Mouse (Mus musculus) frontal cortex, adult (tissue): ENCODE measurements around the gene Arid1a.

Experiments used
- ATAC-seq: cut with Nextera tagmentation; 2 replicates; pipeline ENCODE4 v1.9.2; 2017; ENCODE audit warnings: mild to moderate bottlenecking, moderate library complexity, mixed read lengths; ENCODE audit not compliant: low TSS enrichment

The Arid1a gene

DNA sequence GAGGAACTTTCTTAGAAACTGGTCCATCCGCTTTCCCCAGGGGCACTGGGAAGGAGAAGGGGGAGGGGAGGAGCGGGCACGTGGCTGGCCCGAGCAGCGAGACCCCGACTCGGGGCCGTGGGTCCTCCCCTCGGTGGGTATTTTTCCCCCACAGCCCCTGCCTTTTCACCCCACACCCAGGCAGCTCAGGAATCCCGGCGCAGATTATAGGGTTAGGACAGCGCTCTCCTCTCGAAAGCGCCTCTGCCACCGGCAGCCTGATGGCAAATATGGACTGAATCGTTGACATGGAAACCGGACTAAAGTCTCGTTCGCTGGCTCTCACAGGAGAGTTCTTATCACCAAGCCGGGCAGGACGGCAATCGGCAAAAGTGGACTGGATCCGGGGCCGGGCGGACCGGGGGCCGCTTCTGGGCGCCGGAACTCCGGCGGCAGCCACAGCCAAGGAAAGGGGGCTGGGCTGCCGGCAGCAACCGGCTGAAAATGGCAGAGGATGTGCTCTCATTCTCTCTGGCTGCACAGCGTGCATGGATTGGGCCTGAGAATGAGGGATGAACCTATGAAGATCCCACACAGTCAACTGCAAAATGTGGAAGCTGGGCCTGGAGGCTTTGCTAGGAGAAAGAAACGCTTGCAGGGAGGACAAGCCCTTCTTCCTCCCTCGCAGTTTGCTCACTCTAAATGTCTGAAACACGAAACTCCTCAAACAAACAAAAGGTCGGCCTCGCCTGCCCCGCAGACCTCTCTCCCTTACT is at the start of gene Arid1a:
Arid1a (minus strand) TSS at position 256 of the 755 bp plus-strand sequence.
- peak; percentile 56 for ATAC-seq

DNA sequence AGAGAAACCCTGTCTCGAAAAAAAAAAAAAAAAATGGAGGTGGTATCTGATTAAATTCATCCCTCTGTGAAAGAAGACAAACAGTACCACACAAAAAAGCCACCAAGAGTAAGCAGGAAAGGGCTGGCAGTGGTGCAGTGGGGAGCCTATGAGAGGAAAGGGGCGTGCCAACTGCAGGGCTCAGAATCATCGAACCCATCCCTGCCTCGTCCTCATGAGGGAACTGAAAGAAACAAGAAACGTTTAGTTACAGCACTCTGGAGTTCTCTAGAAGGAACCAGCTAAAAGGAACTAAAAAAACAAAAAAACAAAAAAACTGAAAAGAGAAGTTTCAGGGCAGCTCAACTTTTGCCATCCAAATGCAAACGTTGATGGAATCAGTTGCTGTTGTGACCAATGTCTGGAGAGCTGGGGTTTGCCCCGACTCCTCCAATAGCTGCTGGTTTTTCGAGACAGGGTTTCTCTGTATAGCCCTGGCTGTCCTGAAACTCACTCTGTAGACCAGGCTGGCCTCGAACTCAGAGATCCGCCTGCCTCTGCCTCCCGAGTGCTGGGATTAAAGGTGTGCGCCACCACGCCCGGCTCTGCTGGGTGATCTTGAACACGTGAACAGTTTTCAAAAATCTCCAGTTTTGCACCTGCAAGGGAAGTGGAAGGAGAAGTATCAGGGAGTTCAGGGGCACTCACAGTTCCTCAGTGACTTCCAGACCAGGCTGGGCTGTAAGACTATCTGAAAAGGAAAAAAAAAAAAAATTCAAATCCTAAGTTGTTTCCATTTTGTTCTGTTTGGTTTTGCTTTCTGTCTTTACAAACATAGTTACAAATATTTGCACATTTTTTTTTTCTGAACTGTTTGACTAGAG is 48.1 kb upstream of the Arid1a start:
- no peak for ATAC-seq

DNA sequence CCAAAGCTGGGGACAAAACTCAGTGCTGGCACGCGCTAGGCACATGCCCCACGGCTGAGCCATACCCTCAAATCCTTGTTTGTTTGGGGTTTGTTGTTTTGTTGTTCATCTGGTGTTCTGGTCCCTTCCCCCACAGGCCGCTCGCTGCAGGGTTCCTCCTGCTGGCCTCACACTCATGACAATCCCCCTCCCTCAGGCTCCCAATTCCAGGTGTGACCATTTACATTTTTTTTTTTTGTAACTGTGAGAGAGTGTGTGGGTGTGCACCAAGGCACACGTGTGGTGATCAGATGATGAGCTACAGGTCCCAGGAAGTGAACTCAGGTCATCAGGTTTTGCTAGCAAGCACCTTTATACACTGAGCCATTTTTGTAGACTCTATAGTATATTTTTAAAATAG is 44.0 kb upstream of the Arid1a start:
- no peak for ATAC-seq

DNA sequence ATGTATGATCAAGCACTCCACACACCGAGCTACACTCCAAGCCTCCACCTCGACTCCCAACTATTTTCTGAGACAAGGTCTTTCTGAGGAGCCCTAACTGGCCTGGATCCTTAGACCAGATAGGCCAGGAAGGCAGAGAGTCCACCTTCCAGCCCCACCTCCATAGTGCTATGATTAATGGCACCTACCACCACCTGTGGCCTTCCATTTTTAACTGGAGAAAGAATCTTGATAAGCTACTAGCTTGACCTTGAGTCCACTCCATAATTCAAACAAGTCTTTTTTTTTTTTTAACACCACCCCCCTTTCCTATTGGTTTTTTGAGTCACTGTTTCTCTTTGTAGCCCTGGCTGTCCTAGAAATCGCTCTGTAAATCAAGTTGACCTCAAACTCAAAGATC is 36.7 kb upstream of the Arid1a start:
- no peak for ATAC-seq

DNA sequence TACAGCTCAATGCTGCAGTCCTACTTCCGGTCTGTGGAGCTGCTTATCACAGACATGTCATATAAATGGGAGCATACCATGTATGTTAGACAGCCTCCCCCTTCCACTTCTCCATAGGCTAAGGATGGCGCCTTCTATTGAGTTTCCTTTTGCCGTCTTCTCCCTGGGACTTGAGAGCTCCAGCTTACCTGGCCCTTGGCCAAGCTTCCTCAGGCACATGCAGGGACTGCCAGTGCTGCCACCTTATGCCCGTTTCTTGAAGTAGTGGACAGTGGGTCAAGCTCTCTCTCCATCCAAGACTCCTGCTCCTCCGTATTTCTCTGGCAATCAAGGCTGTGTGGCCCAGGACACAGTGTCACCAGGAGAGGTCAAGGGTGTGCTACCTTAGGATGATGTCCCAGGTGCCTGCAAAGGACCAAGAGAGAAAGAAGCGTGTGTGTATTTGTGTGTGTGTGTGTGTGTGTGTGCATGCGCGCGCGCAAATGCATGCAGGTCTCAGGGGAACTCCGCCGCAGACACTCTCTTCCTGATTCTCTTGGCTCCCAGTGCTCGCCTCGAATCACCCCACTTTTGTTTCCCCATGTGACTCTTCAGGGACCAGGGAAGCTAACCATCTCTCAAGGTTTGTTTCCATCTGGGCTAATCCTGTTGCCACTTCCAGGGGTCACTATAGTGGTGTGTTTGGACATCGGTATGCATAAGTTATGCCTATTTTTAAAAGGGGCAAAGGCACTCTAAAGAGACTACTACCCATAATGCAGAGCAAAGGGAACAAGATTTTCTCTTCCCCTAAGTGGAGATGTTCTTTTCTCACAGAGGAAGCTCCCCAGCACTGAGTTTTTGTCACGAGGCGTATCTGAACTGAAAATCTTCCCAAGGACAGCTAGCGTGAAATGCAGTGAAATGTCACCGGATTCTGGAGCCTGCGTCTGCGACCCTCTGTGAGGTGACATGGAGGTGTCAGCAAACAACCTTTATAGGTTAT is 18.3 kb upstream of the Arid1a start:
- peak; percentile 57; the same call in 1 of the 2 replicates for ATAC-seq

DNA sequence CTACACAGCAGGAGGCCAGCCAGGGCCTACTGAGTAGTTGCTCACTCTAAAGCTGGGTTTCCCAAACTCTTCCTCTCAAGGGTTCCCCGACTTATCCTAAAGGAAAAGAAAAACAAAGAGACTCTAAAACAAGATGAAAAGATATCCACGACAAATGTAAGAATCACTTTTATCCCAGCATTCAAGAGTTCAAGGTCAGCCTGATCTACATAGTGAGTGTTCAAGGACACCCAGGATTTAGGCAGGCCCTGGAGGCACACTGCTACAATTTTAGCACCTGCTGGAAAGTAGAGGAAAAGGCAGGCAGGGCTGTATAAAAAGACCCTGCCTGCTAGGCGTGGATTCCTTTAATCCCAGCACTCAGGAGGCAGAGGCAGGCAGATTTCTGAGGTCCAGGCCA is 12.6 kb upstream of the Arid1a start:
- no peak for ATAC-seq

DNA sequence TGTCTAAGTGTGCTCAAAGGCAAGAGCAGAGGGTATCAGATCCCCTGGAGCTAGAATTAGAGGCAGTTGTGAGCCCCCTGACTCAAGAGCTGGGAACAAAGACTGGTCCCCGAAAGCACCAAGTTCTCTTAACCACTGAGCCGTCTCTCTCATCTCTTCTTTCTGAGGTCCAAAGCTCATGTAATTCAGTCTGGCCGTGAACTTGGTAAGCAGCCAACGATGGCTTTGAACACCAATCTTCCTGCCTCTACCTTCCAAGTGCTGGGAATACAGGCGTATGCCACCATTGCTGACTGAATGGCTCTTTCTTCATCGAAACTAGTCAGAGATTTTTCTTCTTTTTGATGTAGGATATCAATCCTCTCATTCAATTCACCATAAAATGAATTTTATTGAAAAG is 6.5 kb upstream of the Arid1a start:
- ATAC-seq = no peak

DNA sequence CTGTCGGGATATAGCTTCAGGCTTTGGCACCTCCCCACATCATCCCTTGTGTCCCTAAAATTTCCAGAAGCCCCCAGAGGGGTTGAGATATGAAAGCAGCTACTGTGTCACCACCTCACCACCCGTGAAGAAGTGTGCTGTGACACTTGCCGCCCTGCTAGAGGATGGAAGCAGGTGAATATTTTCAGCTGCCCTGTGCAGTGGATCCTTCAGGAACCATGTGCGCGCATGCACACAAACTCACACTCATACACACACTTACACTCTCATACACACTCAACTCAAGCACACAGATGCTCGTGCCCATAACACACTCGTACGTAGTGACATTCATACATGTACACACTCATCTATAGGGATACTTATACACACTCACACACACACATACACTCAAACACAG is 3.1 kb upstream of the Arid1a start:
- ATAC-seq = no peak

DNA sequence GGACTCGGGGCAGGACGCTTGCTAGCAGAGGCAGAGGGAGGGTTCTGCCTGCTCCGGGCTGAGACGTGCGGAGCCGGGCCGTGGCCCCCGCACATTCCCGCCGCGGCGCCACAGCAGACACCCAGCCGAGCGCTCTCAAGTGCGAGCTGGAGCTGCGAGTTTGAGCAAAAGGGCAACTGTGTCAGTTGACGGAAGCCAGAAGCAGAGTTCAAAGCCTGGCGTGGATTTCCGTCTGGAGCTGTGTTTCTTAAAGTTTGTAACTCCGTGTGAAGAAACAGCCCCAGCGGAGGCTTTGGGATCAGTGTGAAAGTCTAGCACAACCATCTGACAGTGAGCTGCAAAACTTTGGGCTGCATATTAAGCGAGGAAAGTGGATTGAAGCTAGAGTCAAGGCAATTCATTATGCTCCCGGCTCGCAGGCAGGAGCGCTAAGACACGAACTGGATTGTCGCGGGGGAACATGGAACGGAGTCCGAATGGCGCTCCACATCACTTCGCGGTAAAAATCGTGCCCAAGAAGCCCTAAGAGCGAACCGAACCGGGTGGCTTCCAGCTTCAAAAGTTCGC is 783 bp upstream of the Arid1a start:
- peak; percentile 45 for ATAC-seq

DNA sequence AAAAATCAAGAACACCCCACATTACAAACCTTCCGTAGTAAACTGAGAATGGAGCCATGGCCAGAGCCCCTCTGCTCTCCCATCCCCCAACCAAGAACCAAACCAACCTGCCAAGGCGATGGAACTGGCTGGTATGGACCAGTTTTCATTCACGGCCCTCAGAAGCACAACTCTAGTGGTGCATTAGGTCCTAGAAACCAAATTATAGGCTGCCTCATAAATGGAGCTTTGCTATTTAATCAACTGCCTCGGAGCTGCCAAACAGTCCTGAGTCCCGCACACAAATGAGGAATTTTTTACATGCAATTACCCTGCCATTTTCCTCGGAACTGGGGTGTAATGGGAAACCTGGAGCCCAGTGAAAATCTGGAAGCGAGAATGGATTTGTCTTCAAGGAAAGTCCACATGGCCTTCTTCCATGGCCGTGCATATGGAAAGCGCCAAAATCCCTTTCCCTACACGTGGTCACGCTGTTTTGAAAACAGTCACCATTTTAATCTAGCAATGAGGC is 653 bp downstream of the Arid1a start:
- ATAC-seq = no peak

DNA sequence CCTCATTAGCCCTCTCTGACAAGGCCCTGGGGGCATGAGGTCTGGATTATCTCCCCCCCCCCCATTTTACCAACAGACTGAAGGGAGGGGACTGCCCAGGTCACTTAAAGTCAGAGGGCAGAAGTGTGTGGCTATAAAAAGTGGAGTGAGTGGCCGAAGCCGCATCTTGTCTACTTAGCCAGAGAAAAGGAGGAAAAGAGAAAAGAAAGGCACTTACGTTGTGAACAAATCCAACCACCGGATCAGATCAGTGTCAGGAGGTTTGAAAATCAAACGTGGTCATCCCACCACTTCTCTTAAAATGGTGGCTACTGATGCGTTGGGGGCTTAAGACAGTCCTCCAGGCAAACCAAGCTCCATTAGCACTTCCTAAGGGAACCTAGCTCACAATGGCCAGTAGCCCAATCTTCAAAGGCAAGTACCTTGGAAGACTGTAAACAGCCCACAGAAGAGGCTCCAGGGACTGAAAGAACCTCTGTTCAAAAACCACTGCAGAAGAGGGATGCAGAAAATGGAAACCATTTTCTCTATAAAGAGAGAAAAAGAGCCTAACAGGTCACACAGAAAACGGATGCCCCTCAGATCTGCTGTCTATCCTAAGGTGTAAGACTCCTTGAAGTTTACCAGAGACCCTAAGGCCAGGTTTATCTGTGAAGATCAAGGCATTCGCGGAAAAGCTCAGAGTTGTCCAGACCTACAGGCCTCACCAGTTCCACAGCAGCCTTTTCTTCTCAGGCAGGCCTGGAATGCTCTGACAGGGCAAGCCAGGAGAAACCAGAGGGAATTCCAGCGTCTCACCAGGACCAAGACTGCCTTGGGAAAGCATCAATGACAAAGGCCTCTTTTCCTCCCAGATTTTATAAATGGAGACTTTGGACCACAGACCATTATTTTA is 1.5 kb downstream of the Arid1a start:
- ATAC-seq = no peak

DNA sequence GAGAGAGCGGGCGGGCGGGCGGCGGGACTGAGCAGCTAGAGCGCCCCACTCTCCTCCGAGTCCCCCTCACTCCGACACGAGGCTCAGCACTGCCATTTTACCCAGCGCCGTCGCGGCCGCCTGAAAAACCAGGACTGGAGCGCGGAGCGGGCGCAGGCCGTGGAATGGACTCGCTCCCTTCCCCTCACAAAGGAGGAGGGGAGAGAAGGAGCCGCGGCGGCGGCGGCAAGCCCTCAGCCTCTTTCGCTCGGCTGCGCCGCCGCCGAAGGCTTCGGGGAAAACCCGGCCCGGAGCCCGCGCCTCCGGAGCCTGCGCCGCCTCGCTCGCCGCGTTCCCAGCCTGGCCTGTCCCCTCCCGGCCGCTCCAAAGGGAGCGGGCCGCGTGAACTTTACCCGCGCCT is 2.3 kb downstream of the Arid1a start:
- peak; percentile 66 for ATAC-seq

DNA sequence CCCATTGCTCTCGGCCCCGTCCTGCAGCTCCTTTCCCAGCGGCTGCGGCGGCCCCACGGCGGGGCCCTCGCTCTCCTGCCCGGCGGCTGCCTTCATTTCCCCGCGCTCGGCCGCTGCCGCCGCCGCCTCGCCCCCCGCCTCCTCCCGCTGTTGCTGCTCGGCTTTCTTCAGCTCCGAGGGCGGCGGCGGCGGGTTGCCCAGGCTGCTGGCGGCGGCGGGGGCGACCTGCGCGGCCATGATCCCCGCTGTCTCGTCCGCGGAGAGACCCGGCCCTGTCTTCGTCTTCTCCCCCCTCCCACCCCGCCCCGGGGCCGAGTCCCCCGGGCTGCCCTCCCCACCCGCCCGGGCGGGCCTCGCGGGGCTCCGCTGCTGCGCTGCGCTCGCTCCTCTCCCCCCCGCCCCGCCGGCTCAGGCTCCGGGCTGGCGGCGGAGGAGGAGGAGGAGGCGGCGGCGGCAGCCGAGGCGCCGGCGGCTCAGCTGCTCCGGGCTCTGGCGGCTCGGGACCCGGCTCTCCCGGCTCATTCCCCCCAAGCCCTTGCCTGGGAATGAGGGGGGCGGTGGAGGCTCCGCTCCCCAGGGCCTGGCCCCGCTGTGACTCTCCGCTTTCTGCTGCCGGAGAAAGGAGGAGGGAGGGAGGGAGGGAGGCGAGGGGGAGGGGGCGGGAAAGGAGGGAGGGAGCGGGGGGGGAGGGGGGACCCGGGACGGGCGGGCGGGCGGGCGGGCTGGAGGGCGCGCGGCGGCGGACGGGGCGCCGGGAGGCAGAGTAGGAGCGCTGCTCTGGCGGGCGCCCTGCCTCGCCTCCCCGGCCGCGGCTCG is 3.0 kb downstream of the Arid1a start:
- no peak for ATAC-seq

DNA sequence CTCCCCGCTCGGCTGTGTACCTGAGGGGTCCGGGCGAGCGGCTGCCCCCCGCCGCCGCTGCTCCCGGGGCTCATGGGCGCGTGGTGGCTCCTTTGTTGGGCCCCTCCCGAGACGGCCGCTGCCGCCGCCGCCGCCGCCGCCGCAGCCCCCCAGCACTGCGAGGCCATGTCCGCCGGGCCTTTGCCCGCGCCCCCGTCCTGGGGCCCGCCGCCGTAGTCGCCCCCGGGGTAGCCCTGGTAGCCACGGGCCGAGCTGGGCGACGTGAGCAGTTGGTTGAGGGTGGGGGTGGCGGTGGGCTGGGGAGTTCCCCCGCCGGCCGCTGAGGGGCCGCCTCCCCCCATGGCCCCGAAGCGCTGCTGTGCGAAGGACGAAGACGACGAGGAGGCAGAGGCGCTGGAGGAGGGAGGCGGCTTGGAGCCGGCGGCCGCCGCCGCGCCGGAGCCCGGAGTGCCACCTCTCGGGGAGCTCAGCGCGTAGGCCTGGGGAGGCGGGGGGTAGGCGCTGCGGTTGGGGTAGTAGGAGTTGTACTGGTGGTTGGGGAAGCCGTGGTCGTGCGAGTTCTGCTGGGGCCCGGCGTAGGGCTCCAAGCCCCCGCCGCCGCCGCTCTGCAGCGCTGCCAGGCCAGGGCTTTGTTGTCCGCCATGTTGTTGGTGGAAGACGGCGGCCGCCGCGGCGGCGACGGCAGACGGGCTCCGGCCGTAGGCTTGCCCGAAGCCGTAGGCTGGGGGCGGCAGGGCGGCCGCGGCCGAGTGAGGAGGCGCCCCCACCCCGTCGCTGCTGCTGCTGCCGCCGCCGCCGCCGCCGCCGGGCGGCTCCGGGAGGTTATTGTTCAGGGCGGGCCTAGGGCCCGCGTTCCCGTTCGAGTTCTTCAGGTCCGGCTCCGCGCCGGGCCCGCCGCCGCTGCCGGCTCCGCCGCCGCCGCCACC is 3.9 kb downstream of the Arid1a start:
- ATAC-seq = no peak

DNA sequence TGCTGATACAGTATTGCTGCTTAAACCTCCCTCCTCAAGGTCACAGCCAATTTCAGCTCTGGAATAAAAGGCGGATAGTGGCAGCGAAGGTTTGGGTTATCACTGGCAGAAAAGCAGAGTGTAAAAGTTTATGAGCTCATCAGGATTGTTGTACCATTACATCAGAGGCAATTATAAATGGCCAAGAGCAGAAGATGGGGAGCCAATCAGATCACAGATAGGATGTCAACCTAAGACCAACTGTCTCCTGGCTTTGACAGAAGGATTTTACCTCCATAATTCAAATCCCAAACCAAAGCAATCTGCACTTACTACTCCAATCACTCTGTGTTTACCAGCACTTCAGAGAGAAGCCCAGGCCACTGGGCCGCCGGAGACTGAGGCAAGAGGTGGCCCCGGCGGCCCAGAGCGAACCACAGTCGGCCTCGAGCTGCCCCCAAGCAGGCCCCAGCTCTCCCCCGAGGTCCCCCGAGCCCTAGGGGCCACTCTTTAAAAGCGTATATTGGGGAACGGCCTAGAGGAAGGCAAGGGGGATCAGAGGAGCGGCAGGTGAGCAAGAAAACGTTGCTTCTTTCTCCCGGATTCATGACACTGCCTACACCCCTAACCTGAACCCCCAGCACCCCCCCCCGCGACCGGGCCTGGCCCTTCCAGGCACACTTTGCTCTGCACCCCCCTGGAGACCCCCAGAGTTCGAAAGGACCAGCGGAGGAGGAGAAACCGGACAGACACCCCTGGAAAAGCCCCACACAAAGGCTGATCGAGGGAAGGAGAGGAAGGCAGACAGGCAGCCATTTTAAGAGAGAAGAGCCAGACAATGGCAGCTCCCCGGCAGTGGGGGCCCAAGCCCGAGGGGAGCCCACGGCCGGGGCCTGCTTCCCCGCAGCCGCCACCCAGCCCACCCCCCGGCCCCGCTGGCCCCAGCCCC is 4.8 kb downstream of the Arid1a start:
- ATAC-seq = peak; percentile 58

DNA sequence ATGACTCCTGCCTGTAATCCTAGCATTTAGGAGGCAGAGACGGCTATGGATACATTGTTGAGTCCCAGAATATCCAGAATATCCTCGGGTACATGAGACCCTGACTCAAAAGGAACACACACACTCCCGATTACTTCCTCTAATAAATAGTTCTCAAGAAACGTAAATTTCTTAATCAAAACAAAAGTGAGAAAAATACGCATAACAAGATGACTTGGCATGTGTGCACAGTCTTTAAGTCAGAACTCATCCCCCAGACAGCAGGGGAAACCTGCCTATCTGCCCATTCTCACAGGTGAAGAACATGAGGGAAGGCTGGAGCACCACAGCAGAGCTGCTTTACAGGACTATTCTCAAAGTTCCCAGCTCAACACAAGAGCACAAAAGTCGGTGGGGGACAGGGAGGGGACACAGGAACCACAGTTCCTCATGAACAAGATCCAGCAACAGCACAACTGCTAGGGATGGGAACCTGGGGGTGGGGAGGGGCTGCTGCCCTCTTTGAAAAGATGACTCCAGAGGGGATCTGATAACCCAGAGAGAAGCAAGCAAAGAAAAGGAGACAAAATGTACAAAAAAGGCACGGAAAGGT is 6.3 kb downstream of the Arid1a start:
- ATAC-seq = no peak

DNA sequence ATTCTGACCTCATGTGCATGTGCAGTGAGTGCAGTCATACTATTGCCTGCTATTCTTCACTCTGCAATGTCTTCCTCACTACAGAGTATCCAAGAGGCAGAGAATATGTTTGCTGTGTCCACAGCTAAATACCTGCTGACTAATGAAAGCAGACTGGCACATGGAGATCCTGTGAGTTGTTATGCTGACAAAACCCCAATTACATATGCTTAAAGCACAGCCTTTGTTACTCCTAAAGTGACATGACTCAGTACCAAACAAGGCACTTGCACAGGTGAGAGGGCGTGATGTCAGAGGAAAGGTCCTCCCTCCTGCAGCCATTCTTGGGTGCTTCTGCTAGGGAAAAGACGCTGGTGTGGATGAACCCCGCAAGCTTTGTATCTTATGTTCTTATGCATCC is 21.3 kb downstream of the Arid1a start:
- no peak for ATAC-seq
